Mouse (Mus musculus): ENCODE results near the gene Rtn3. TPM values are rescaled to one million over a fixed set of nuclear protein-coding genes. Genes with fewer than 3 reads are reported as not detected.

The Rtn3 gene
- polyA plus RNA-seq, 1 experiment from 2014 or later = 132 TPM

DNA sequence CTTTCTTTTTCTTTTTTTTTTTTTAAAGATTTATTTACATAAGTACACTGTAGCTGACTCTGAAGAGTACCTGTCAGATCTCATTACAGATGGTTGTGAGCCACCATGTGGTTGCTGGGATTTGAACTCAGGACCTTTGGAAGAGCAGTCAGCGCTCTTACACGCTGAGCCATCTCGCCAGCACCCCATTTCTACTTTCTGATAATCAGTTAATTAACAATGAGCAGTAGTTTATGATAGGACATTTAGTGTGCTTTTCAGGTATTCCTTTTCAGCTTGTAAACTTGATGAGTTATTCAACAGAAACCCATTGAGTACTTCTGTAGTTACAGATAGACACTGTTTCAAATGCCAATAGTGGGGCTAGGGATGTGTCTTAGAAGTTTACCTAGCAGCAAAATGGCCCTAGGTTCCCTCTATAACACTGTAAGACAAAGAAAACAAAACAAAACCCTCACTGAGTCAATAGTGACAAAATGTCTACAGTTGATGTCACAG, 3.3 kb downstream of the Rtn3 start:
- H3K27ac ChIP-seq = no peak overlapping the region
- peaks cover 11% of the 10 kb centered on the region; the same call in 1 of the 2 replicates for H3K4me1 ChIP-seq
- H3K27me3 ChIP-seq (ENCODE audit: insufficient read depth, poor library complexity, severe bottlenecking) = no peaks in the 10 kb centered on the region
- DNase-seq (ENCODE audit: low spot score) = no peak
- 0 out of 2 replicates have a peak, but pooled peaks cover 4% of the 10 kb centered on the region for H3K36me3 ChIP-seq
- WGBS = 95% methylated on average over 3 of the region's 3 CpGs
- no peaks in the 10 kb centered on the region for H3K9me3 ChIP-seq
- H3K4me3 ChIP-seq = no peak overlapping the region

DNA sequence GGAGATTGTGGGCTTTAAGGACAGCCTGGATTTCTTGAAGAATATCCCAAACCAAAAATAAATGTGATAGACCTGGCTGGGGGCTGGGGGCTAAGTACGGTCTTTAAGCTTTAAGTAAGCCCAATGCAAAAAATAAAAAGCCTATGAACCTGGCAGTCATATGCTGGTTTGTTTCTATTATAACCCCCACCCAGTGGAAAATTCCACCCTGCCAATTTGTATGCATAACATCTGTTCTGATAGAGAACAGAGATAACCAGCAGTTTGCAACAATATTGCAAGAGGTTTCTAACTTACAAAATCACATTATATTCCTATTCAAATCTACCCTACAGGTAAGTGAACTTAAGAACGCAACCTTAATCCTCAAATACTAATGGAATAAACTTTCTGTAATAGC, 12.4 kb downstream of the Rtn3 start:
- 94% methylated on average over 2 of the region's 2 CpGs for WGBS

GRCm38 (mm10) chr19:7467915-7468314, 15.2 kb downstream of the Rtn3 start:
- Histone ChIP-seq H3K4me3 (no peak overlapping the region), H3K27me3 (ENCODE audit: insufficient read depth, poor library complexity, severe bottlenecking) (no peaks in the 10 kb centered on the region), H3K36me3 (peaks cover 9% of the 10 kb centered on the region; the same call in 1 of the 2 replicates), H3K27ac (no peak overlapping the region), H3K9me3 (no peaks in the 10 kb centered on the region), H3K4me1 (no peaks in the 10 kb centered on the region)
- no peak for DNase-seq (ENCODE audit: low spot score)

More for the DNA sequence above, 12.4 kb downstream of the Rtn3 start:
- H3K27me3 ChIP-seq (ENCODE audit: insufficient read depth, poor library complexity, severe bottlenecking) = no peaks in the 10 kb centered on the region
- H3K9me3 ChIP-seq = no peaks in the 10 kb centered on the region
- no peak for DNase-seq (ENCODE audit: low spot score)
- H3K36me3 ChIP-seq = peaks cover 18% of the 10 kb centered on the region
- H3K4me1 ChIP-seq = no peaks in the 10 kb centered on the region
- no peak overlapping the region for H3K4me3 ChIP-seq
- no peak overlapping the region for H3K27ac ChIP-seq

- Histone ChIP-seq H3K36me3 (peaks cover 9% of the 10 kb centered on the region; the same call in 1 of the 2 replicates), H3K4me1 (no peaks in the 10 kb centered on the region), H3K4me3 (no peak overlapping the region), H3K27ac (no peak overlapping the region), H3K9me3 (no peaks in the 10 kb centered on the region), H3K27me3 (ENCODE audit: insufficient read depth, poor library complexity, severe bottlenecking) (no peaks in the 10 kb centered on the region)
- 92% methylated on average over 2 of the region's 2 CpGs for WGBS
- DNase-seq (ENCODE audit: low spot score) = no peak
Measured at GRCm38 (mm10) chr19:7459370-7459769, 23.7 kb downstream of the Rtn3 start.

GRCm38 (mm10) chr19:7458901-7459300, 24.2 kb downstream of the Rtn3 start:
- Histone ChIP-seq H3K9me3 (no peaks in the 10 kb centered on the region), H3K4me3 (no peak overlapping the region), H3K27me3 (ENCODE audit: insufficient read depth, poor library complexity, severe bottlenecking) (no peaks in the 10 kb centered on the region), H3K36me3 (peaks cover 9% of the 10 kb centered on the region; the same call in 1 of the 2 replicates), H3K27ac (no peak overlapping the region), H3K4me1 (no peaks in the 10 kb centered on the region)
- no peak for DNase-seq (ENCODE audit: low spot score)

GRCm38 (mm10) chr19:7456803-7457202, 26.3 kb downstream of the Rtn3 start:
- H3K4me1 ChIP-seq = no peaks in the 10 kb centered on the region
- H3K36me3 ChIP-seq = peaks cover 9% of the 10 kb centered on the region; the same call in 1 of the 2 replicates
- H3K27me3 ChIP-seq (ENCODE audit: insufficient read depth, poor library complexity, severe bottlenecking) = no peaks in the 10 kb centered on the region
- 59% methylated on average over 2 of the region's 2 CpGs for WGBS
- H3K27ac ChIP-seq = no peak overlapping the region
- H3K9me3 ChIP-seq = no peaks in the 10 kb centered on the region
- no peak for DNase-seq (ENCODE audit: low spot score)
- no peak overlapping the region for H3K4me3 ChIP-seq

DNA sequence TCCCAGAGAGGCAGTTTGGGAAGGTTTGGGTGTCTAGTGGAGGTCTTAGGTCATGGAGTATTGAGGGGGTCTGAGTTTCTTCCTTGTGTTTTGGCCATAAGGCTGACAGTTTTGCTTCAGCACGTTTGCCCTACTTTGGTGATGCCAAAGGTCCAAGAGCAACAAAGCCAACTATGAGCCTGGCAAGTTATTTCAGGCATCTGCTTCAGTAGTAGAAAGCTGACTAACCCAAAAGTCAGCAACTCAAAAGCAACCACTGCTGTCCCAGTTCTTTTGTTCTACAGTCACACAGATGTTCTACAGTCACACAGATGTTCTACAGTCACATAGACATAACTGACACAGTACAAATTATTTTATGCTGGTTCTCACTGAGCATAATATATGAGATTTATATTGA, 37.5 kb downstream of the Rtn3 start:
- H3K27ac ChIP-seq = no peak overlapping the region
- no peak for DNase-seq (ENCODE audit: low spot score)
- H3K4me1 ChIP-seq = no peaks in the 10 kb centered on the region
- H3K4me3 ChIP-seq = no peak overlapping the region
- no peaks in the 10 kb centered on the region for H3K27me3 ChIP-seq (ENCODE audit: insufficient read depth, poor library complexity, severe bottlenecking)
- no peaks in the 10 kb centered on the region for H3K9me3 ChIP-seq
- 74% methylated on average over 1 of the region's 1 CpGs for WGBS
- peaks cover 12% of the 10 kb centered on the region; the same call in 1 of the 2 replicates for H3K36me3 ChIP-seq

DNA sequence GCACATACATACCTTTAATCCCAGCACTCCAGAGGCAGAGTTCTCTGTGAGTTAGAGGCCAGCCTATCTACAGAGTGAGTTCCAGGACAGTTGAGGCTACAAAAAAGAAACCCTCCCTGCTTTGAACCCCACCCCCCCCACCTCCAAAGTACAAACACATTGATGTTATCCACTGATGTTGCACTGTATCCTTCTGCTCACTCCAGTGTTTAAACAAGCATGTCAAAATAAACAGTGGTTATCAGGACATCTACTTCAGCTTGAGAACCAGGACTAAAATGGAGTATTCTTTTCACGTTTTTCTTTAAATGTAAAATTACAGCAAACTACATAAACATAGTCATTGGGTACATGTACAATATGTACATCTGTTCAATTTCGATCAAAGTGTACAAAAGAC, 38.0 kb downstream of the Rtn3 start:
- 86% methylated on average over 2 of the region's 2 CpGs for WGBS
- no peak overlapping the region for H3K4me3 ChIP-seq
- H3K36me3 ChIP-seq = peaks cover 12% of the 10 kb centered on the region; the same call in 1 of the 2 replicates
- DNase-seq (ENCODE audit: low spot score) = no peak
- H3K4me1 ChIP-seq = no peaks in the 10 kb centered on the region
- no peaks in the 10 kb centered on the region for H3K9me3 ChIP-seq
- H3K27me3 ChIP-seq (ENCODE audit: insufficient read depth, poor library complexity, severe bottlenecking) = no peaks in the 10 kb centered on the region
- H3K27ac ChIP-seq = no peak overlapping the region

- H3K4me3 ChIP-seq = no peak overlapping the region
- no peak overlapping the region for H3K27ac ChIP-seq
- 63% methylated on average over 14 of the region's 14 CpGs for WGBS
- no peak for DNase-seq (ENCODE audit: low spot score)
- no peaks in the 10 kb centered on the region for H3K9me3 ChIP-seq
- H3K36me3 ChIP-seq = peaks cover 12% of the 10 kb centered on the region; the same call in 1 of the 2 replicates
- H3K27me3 ChIP-seq (ENCODE audit: insufficient read depth, poor library complexity, severe bottlenecking) = no peaks in the 10 kb centered on the region
- no peaks in the 10 kb centered on the region for H3K4me1 ChIP-seq
Measured at GRCm38 (mm10) chr19:7441493-7441892, 41.6 kb downstream of the Rtn3 start.

GRCm38 (mm10) chr19:7438295-7438694, 44.8 kb downstream of the Rtn3 start:
- no peak for DNase-seq (ENCODE audit: low spot score)
- H3K36me3 ChIP-seq = peaks cover 17% of the 10 kb centered on the region
- no peaks in the 10 kb centered on the region for H3K27me3 ChIP-seq (ENCODE audit: insufficient read depth, poor library complexity, severe bottlenecking)
- H3K9me3 ChIP-seq = no peaks in the 10 kb centered on the region
- no peak overlapping the region for H3K4me3 ChIP-seq
- H3K27ac ChIP-seq = no peak overlapping the region
- no peaks in the 10 kb centered on the region for H3K4me1 ChIP-seq

GRCm38 (mm10) chr19:7436061-7436970, 46.8 kb downstream of the Rtn3 start:
- Histone ChIP-seq H3K4me3 (no peak overlapping the region), H3K27me3 (ENCODE audit: insufficient read depth, poor library complexity, severe bottlenecking) (no peaks in the 10 kb centered on the region), H3K9me3 (no peaks in the 10 kb centered on the region), H3K36me3 (peaks cover 36% of the 10 kb centered on the region), H3K27ac (no peak overlapping the region), H3K4me1 (no peaks in the 10 kb centered on the region)
- DNase-seq (ENCODE audit: low spot score) = peak; percentile 64
- 77% methylated on average over 5 of the region's 5 CpGs for WGBS

- no peak overlapping the region for H3K27ac ChIP-seq
- no peaks in the 10 kb centered on the region for H3K27me3 ChIP-seq (ENCODE audit: insufficient read depth, poor library complexity, severe bottlenecking)
- DNase-seq (ENCODE audit: low spot score) = peak; percentile 7
- WGBS = 79% methylated on average over 2 of the region's 2 CpGs
- no peaks in the 10 kb centered on the region for H3K9me3 ChIP-seq
- no peaks in the 10 kb centered on the region for H3K4me1 ChIP-seq
- H3K4me3 ChIP-seq = no peak overlapping the region
- peaks cover 51% of the 10 kb centered on the region for H3K36me3 ChIP-seq
Measured at GRCm38 (mm10) chr19:7434887-7435286, 48.2 kb downstream of the Rtn3 start.

GRCm38 (mm10) chr19:7425398-7425775, 57.7 kb downstream of the Rtn3 start:
- WGBS = 56% methylated on average over 3 of the region's 3 CpGs
- 0 out of 2 replicates have a peak, but pooled peaks cover under 1% of the 10 kb centered on the region for H3K27me3 ChIP-seq (ENCODE audit: insufficient read depth, poor library complexity, severe bottlenecking)
- peaks cover 92% of the 10 kb centered on the region for H3K36me3 ChIP-seq
- peaks cover 44% of the 10 kb centered on the region for H3K4me1 ChIP-seq
- H3K4me3 ChIP-seq = no peak overlapping the region
- no peak for DNase-seq (ENCODE audit: low spot score)
- no peaks in the 10 kb centered on the region for H3K9me3 ChIP-seq
- no peak overlapping the region for H3K27ac ChIP-seq

All from heart, embryonic 10.5 days (tissue).